Mouse (Mus musculus) left cerebral cortex, adult 11 months (tissue): ENCODE measurements around the gene Ccdc120.

ENCODE experiments used
- DNase-seq: peaks from one replicate; pipeline ENCODE4 v3.0.0; 2022; ENCODE audit warnings: low spot score

The Ccdc120 gene

GRCm38 (mm10) chrX:7692862-7693261 lies 57.8 kb downstream of the Ccdc120 start:
- no peak for DNase-seq

DNA sequence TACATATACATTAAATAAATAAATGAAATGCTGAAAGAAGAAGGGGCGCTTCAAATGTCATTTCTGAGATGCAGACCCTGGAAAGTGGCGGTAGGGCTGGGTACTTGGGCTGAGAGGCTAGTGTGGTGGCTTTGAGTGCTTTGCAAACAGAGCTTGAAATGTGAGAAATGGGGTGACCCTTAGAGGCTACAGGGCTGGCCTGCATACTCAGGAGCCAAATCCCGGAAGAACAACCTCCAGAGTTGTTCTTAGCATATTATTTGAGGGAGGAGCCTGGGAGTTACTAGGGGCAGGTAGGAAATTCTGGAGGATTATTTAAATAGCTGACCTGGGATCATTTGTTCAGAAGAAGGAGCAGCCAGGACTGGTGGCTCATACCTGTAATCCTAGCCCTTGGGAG lies 60.2 kb downstream of the Ccdc120 start:
- DNase-seq: no peak

DNA sequence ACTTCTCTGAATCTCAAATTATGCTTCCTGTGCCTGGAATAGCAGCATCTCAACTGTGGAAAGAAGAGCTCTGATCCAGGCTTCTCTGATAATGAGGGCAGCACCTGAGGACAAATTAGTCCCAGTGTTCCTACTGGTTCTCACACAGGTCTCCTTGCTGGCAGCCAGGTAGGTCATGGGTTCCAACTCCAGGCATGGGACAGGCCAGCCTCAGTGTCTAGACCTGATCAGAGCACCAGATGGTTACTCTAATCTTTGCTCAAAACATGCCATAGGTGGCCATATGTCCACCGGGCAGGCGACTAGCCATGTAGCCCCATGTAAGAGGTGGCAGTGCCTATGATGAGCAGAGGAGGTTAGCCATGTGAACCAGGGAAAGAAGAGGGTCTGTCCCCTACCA lies 62.4 kb downstream of the Ccdc120 start:
- no peak for DNase-seq
